Mouse (Mus musculus) brain, embryonic 18.5 days (tissue): ENCODE measurements at regions not wholly inside any gene's neighbourhood (a gene's known extent, or its start where the extent isn't known, plus 50 kb on each side); places are given as distances from the start of the nearest gene placed in this dataset.

ENCODE experiments used
- DNase-seq: peaks from one replicate; pipeline ENCODE4 v3.0.0-alpha.2; 2012; ENCODE audit warnings: low read depth, low spot score

DNA sequence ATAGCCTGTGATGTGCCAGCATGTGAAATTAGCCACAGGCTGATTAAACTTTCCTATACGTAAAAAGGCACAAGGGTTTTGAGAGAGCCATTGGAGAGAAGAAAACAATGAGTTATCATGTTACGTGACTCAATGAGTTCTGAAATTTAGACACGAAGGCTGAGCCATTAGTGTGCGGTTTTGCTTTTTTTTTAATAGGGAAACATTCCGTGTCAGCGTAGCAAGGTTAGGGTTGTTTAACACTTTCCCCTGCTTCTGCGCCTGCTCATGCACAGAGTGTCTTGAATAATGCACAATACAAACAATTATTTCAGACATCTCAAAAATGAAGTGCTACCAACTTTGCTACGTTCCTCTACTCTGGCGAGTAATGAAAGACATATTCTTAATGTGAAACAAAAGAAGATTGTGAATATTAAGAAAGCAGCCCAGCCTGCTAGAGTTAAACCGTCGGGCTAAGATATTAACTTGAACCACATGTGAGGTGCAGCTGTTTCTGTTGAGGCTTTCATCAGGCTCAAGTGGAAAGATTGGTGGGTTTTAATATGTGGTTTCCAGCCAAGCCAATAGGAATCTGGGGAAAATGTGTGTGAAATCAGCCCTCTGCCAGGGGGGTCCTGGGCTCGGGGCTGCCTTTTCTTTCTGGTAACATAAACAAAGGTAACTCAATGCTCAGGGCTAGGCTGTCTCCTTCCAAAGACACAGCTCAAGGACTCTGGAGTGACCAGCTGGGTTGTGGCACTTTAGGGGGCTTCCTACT, 287.2 kb downstream of the Slc4a3 start:
- no peak for DNase-seq

DNA sequence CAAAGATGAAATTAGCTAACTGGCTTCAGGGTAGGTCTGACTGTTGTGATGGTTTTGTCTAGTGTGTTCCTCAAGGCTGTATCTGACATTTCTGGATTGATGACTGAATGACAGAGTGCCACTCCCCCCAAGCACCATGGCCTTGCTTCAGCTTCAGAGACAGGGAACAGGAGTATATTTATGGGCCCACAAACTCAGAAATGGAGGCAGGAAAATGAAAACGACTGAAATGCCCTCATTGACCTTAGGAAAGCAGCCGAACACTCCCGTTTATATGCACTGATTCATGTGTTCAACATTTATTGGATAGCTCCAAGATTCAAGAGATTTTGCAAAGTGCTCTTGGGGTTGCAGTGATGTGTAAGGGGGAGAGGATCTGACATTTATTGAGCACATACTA, 288.3 kb downstream of the Slc4a3 start:
- no peak for DNase-seq

DNA sequence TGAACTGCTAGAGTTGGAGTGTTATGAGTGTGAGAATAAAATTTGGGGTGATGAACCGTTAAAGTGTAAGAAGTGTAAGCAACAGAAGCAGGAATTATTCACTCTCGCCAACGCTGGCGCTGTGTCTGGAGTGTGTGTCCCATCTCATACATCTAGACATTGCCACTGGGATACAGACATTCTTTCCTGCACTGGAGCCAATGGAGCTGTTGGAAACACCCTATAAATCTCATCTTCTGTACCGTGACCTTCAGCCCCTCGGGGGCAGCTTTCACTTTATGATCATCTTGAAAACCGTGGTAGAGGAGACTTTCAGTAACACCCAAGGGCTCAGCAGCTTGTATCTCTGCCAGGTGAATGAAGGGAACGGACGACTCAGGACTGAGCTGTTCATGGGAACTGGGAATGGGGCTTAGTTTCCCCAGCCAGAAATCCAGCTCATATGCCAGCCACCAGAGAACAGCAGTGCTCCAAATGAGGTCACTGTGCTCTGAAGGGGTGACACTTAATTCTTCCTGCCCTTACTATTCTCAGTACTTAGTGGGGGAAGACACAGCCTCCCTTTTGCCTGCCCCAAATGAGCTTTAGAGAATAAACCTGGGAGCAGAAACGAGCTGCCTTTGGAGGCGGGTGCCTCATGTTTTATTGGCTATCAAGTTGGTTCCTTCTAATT, 293.6 kb downstream of the Slc4a3 start:
- DNase-seq: no peak

DNA sequence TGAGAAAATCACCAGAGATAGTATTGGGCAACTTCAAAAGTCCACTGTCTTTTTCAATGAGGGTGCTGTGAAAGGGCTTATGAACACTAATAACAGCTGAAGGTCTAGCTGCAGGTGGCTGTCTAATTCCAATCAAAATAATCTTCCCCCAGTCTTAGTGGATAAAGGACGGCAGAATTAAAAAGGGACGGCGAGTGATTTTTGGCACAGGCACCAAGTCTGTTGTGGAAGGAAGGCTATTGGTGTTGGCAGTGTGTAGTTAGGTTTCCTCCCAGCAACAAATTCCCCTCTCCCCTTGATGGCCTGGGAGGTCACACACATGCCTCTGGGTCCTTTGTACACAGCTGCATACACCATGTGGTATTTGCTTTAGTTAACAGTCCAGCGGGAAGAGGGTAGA, 296.3 kb downstream of the Slc4a3 start:
- DNase-seq: no peak

DNA sequence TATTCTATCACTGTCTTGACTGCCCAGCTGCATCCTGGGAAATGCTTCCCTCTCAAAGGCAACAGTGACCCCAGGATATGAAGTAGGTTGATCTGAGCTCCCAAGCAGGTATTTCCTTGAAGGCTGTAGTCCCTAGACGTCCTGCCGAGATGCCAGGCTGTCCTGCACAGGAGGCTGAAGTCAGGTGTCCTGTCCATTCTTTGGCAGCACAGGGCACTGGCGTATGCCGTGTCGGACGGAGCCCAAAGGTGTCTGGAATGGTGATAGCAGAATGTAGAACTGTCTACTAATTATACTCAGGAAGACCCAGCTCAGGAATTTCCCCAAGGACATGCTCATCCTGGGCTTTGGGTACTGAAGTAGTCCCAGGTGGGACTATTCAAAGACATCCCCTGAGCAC, 297.3 kb downstream of the Slc4a3 start:
- no peak for DNase-seq

DNA sequence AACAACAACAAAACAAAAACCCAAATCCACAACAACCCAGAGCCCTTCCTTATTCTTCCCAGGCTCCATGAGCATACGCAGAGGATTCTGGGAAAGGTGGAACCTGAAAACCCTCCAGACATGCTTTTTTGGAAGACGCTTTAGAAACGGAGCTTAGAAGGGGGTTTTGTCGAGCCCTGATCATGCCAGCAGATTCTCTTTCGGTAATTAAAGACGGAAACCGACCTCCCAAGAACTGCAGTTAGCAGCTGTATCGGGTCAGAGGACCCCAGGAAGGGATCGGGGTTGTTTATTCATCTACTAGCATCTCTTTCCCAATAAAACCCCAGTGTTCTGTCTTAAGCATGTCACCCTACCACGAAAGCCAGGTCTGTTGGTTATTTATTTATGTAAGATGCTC, 298.1 kb downstream of the Slc4a3 start:
- DNase-seq: no peak

DNA sequence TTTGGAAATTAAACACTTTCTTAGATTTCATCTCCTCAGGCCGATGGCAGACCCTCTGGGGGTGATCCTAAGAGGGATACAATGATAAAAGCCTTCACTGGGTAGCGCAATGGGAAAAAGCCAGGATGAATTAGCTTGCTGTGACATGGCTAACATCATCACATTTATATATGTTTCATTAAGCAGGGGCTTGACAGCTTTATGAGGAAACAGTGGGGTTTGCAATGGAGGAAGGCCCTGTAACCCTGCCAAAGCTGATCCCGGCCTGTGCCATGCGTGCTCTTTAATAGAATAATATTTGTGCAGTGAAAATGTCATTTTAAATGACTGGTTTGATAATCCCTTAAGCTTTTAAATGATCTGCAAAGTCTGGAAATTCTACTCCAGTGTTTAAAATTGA, 298.5 kb downstream of the Slc4a3 start:
- DNase-seq: no peak

DNA sequence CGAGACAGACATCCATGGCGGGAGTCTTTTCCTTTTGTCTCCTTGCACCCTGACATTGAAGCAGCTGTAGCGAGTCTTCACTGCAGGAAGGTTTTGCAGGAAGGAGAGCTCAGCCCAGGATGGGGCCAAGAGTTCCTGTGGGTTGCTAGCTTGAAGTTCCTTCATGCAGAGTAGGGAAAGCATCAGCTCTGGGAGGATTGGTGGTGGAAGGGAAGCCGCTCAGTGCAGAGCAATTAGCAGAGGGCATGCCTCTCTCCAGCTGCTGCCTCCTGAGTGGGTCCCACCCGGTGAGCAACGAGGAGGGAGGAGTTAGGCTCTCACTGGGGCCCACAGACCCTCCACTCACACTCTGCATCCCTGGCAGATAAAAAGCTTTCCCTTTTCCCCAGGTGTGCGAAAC, 298.9 kb downstream of the Slc4a3 start:
- no peak for DNase-seq

DNA sequence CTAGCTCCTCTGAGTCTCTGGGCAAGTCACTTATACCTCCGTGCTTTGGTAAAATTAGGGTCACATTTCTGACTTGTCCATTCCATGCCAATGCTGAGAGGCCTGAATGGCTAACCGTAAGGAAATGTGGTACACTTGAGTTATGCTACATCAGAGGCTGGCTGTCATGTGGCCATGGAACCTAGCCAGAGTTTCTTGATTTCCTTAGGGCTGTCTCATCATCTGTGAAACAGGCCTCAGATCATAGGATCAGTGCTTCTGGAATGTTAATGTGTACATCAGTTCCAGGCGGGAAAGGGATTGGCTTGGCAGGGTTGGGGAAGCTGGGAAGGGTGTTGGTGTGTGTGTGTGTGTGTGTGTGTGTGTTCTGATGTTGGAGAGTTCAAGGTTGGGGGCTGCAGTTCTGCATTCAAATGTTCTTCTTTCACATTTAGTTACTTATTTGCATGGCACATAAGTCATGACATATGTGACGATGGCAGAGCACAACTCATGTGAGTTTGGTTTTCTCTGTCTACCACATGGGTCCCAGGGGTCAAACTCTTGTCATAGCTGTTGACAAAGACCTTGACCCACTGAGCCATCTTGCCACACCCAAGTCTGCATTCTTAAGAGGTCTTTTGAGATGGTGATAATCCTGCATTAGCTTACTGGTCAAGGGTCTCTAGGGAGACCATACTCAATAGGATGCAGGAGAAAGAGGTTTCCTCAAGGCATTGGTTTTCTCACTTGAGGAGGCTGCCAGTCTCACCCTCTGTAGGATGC, 299.9 kb downstream of the Slc4a3 start:
- no peak for DNase-seq

DNA sequence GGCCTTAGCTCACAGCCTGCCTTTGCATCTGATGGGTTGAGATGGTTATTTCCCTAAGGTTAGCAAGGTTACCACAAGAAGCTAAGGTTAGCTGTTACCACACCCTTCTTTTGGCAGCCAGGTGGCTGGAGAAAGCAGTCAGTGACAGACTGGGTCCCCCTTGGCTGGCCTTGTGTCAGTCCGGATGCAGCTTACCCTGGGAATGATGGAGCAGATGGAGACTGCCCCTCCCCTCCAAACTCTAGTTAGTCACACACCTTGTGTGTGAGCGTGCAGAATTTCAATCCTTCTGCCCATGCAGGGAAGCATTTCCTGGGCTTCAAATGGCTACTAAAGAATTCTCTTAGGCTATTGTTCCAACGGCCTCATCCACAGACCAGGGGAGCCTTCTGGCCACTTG, 301.6 kb downstream of the Slc4a3 start:
- DNase-seq: no peak

DNA sequence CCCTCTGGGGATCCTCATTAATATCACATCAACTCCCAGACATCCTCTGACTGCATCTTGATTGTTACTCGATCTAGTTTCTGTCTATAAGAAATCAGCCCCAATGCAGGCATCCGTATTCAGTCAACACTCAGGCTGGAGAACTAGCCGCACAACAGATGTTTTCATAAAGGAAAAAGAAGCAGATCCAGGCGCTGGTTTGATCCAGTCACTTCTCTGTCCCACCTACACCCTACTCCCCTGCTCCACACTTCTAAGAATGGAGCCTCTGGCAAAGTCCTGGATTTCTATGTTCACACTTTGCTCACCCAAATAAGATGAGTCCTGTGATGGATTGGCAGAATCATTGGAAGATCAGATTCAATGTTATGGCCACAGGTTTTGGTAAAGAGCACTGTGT, 302.4 kb downstream of the Slc4a3 start:
- DNase-seq: no peak

DNA sequence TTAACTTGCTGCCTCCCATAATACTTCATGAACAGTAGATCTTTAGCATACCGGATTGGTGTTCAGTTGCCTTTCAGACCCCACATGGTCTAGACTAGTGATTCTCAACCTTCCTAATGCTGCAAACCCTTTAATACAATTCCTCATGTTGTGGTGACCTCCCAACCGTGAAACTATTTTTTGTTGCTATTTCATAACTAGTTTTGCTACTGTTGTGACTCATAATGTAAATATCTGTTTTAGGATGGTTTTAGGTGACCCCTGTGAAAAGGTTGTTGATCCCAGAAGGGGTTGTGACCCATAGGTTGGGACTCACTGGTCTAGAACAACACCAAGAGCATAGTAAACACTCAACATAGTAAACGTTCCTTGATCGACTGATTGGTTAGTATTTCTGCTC, 304.1 kb downstream of the Slc4a3 start:
- DNase-seq: no peak

DNA sequence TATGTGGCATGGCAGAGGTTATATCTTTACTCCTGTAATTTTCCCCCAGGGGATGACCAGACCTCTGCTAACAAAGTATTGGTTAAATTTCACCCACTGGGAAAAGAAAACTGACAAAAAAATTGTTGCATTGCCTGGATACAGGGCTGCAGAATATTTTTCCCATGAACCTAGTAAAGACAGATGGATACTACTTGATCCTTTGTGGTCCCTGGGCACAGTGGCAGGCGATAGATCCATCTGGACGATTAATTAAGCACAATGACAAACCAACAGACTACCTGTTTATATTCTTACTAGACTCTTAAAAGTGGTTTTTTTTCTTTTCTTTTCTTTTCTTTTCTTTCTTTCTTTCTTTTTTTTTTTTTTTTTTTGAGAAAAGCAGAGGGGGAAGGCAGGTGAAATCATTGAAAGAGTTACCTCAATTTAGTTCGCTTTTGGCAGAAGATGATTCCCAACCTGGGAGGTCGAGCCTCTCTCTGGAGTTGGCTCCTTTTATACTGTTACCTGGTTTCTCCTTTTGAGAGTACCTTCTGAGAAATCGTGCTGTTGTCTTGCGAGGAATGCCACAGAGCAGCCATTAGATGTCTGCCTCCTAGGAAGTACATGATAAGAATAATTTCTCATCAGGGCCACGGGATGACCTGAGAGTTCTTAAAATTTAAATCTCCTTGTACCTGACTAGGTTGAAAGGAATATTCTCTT, 312.6 kb downstream of the Slc4a3 start:
- no peak for DNase-seq

DNA sequence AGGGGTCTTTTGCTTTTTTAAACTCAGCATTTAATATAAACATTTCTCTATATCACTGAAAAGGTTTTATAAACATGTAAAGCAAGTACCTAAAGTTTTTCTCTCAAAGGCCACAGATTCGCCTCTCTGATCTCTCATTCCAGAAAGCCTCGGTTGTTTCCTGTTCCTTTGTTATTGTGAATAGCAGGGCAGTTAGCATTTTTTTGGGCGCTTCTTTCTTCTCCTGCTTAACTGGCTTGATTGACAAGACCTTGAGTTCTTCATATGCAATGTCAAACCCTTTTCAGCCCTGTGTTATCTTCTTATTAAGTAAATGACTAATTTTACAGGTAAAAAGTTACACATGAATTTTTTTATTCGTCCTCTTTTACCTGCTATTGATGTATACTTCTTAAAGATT, 316.7 kb downstream of the Slc4a3 start:
- no peak for DNase-seq

DNA sequence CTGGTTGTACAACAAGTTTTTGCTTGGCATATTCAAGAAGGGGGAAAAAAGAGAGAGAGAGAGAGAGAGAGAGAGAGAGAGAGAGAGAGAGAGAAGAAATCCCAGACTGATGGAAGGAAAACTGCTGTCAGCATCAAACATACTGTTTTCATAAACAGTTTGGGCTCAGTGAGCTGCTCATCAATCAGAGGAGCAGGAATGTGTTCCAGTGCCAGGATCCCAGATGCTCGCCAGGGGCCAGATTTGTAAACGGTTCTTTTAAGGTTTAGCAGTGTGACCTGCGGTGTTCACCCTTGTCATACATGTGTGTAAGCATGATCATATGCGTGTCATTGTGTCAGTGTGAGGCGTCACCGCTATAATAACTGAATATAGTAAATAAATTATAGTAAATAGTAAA, 320.5 kb downstream of the Slc4a3 start:
- DNase-seq: no peak

DNA sequence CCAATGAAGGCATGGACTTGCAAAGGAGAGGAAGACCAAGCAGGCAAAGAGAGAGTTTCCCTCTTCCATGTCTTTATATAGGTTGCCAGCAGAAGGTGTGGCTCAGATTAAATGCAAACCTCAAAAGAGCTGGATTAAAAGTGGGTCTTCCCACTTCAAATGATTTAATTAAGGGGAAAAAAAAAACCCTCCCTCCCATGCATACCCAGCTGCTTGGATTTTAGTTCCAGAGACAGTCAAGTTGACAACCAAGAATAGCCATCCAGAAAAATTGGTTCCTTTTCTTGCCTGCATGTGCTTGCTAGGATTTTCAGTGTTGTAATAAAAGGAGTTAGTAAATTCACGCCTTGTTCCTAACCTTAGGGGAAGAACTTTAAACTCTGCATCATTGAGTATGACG, 323.3 kb downstream of the Slc4a3 start:
- DNase-seq: no peak

DNA sequence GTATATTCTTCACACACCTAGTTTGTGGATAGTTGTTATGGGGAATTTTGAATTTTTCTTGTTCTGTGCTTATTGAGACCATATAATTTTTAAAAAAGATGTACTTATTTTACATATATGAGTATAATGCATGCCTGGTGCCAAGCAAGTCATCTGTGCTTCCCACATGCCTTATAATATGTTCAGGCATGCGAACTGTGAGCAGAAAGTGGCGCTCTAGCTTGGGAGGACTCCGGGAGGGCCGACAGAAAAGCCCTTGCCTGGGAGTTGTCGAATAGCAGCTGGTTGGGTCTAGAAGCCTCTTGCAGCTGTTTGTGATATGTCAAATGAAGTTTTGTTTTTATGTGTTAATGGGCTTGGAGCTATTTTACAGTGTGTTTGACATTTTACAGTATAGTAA, 323.8 kb downstream of the Slc4a3 start:
- no peak for DNase-seq

DNA sequence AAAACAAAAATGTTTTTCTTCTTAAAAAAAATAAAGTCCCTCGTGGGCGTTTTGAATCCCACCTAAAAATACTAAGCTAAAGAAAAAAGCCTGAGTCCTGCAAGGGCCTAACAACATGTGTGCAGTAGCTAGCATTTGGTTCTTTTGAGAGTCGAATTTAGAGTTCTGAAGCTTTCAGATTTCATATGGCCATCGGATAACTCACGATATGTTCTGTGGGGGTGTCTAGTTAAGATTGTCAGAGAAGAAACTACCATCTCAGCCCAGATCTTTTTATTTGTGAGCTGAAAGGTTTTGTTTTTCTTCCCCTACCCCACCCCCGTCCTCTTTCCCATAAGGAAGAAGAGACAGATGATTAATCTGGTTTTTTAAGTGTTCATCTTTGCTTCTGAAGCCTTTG, 327.8 kb downstream of the Slc4a3 start:
- DNase-seq: no peak

DNA sequence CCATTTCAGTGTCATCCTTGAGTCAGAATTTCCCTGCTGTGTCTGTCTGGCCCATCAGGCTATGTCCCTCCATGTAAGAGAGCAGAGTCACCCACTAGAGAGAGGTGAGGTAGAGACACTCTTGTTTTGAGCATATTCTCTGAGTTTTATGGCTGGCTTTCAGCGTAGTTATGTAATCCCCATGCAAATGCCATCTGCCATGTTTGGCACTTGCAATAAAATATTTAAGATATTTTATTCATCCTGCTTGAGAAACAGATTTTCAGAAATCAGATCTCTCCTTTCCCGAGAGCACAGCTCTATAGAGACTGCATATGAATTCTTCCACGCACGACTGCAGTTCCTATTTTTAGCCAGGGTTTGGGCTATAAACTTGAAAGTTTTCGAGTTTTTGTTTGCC, 331.1 kb downstream of the Slc4a3 start:
- DNase-seq: peak; percentile 46

DNA sequence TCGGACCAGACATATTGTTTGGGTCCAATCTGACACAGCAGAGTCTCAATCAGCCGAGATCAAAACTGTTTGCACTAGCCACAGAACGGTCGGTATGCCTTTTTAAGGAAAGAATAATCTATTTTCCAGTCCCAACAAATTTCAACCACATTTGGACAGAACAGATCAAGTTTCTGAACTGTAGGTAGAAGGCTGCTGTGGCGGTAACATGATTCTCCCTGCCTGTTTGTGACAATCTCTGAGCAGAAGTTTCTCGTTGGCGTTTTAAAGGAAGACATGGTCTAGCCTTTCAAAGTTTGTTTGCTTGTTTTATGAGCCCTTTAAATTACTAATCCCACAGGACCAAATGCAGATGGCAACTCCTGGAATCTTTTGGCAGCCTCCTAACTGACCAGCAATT, 339.6 kb downstream of the Slc4a3 start:
- DNase-seq: no peak

DNA sequence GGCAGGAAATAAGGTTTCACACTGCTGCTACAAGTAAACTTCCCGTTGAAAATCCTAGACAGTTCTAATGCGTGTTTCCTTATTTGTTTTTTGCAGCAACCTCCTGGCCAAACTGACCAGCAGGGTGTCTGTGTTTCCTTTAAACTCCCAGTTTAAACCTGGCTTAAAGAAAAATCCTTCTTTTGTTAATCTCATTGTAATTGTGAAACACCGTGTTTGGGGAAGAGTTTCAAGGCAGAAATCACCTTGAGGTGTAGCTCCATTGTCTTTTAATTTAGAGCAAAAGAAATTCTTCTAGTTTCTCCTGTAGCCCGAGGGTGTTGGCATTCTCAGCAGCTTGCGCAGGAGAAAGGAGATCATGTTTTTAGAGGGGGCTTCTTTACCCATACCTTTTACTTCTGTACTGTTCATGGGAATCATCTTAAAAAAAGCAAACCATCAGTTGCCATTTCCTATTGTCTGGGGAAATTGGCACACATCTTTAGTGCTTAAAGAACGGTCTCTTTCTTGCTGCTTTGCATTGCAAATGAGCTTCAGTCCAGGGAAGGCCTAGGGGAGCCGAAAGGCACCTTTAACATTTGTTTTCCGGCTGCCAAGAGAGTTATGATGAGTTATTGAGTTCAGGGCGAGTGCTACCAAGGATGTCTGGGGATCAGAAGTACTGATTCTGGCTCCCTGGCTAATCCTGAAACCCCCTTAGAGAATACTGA, 342.6 kb downstream of the Slc4a3 start:
- no peak for DNase-seq
